Mouse (Mus musculus): ENCODE data around the gene Acsbg1. TPM values are rescaled to one million over a fixed set of nuclear protein-coding genes. Genes with fewer than 3 reads are reported as not detected.

Acsbg1 gene
- total RNA-seq, 1 experiment = 2.7 TPM

GRCm38 (mm10) chr9:54639192-54639591 lies 22.5 kb downstream of the Acsbg1 start:
- Histone ChIP-seq H3K36me3 (ENCODE audit: control insufficient read depth, insufficient read depth, low read length, poor library complexity, severe bottlenecking) (no peaks in the 10 kb centered on the region), H3K4me1 (ENCODE audit: control insufficient read depth in 2 of 2, insufficient read depth in 2 of 2, low read length in 2 of 2, poor library complexity in 1 of 2) (no peaks in the 10 kb centered on the region), H3K27ac (ENCODE audit: insufficient read depth, low read depth, low read length, poor library complexity, severe bottlenecking) (no peak overlapping the region), H3K4me3 (ENCODE audit: insufficient read depth in 1 of 2, low read depth in 1 of 2, low read length in 2 of 2, poor library complexity in 1 of 2, severe bottlenecking in 1 of 2) (no peak overlapping the region), H3K9ac (ENCODE audit: insufficient read depth, low read depth, low read length, poor library complexity, severe bottlenecking) (no peak overlapping the region), H3K9me3 (ENCODE audit: control insufficient read depth, insufficient read depth, low read depth, low read length) (no peaks in the 10 kb centered on the region)
- in situ Hi-C loops (cut with MboI; ENCODE audit: low sequenced_read_pairs in 2 of 2, unreplicated experiment in 2 of 2) = no loop called here
- TF ChIP-seq CHD2 (IDR thresholded peaks at IDR 0.05; ENCODE audit: low read depth, low read length) (no peak), HCFC1 (IDR thresholded peaks at IDR 0.05; ENCODE audit: borderline replicate concordance, insufficient read depth, low read length) (no peak), ZNF384 (IDR thresholded peaks at IDR 0.05; ENCODE audit: low read depth, low read length) (no peak), MAFK (IDR thresholded peaks at IDR 0.05; ENCODE audit: insufficient read depth, low read depth, low read length) (no peak), ZC3H11A (IDR thresholded peaks at IDR 0.05; ENCODE audit: borderline replicate concordance, low read depth, low read length) (no peak)
- no peak for DNase-seq (ENCODE audit: low read depth, low spot score)

GRCm38 (mm10) chr9:54637510-54638314 lies 24.0 kb downstream of the Acsbg1 start:
- no peak overlapping the region for H3K4me3 ChIP-seq (ENCODE audit: insufficient read depth in 1 of 2, low read depth in 1 of 2, low read length in 2 of 2, poor library complexity in 1 of 2, severe bottlenecking in 1 of 2)
- DNase-seq (ENCODE audit: low read depth, low spot score) = no peak
- in situ Hi-C loops (cut with MboI; ENCODE audit: low sequenced_read_pairs in 2 of 2, unreplicated experiment in 2 of 2) = no loop called here
- H3K4me1 ChIP-seq (ENCODE audit: control insufficient read depth in 2 of 2, insufficient read depth in 2 of 2, low read length in 2 of 2, poor library complexity in 1 of 2) = no peaks in the 10 kb centered on the region
- H3K27ac ChIP-seq (ENCODE audit: insufficient read depth, low read depth, low read length, poor library complexity, severe bottlenecking) = no peak overlapping the region
- no peaks in the 10 kb centered on the region for H3K9me3 ChIP-seq (ENCODE audit: control insufficient read depth, insufficient read depth, low read depth, low read length)
- no peaks in the 10 kb centered on the region for H3K36me3 ChIP-seq (ENCODE audit: control insufficient read depth, insufficient read depth, low read length, poor library complexity, severe bottlenecking)
- TF ChIP-seq HCFC1 (IDR thresholded peaks at IDR 0.05; ENCODE audit: borderline replicate concordance, insufficient read depth, low read length) = no peak
- no peak for TF ChIP-seq ZC3H11A (IDR thresholded peaks at IDR 0.05; ENCODE audit: borderline replicate concordance, low read depth, low read length)
- no peak for TF ChIP-seq ZNF384 (IDR thresholded peaks at IDR 0.05; ENCODE audit: low read depth, low read length)
- TF ChIP-seq CHD2 (IDR thresholded peaks at IDR 0.05; ENCODE audit: low read depth, low read length) = no peak
- no peak for TF ChIP-seq MAFK (IDR thresholded peaks at IDR 0.05; ENCODE audit: insufficient read depth, low read depth, low read length)
- H3K9ac ChIP-seq (ENCODE audit: insufficient read depth, low read depth, low read length, poor library complexity, severe bottlenecking) = no peak overlapping the region

GRCm38 (mm10) chr9:54633401-54633800 lies 28.3 kb downstream of the Acsbg1 start:
- Histone ChIP-seq H3K27ac (ENCODE audit: insufficient read depth, low read depth, low read length, poor library complexity, severe bottlenecking) (no peak overlapping the region), H3K4me3 (ENCODE audit: insufficient read depth in 1 of 2, low read depth in 1 of 2, low read length in 2 of 2, poor library complexity in 1 of 2, severe bottlenecking in 1 of 2) (no peak overlapping the region), H3K9ac (ENCODE audit: insufficient read depth, low read depth, low read length, poor library complexity, severe bottlenecking) (no peak overlapping the region), H3K36me3 (ENCODE audit: control insufficient read depth, insufficient read depth, low read length, poor library complexity, severe bottlenecking) (no peaks in the 10 kb centered on the region), H3K9me3 (ENCODE audit: control insufficient read depth, insufficient read depth, low read depth, low read length) (no peaks in the 10 kb centered on the region), H3K4me1 (ENCODE audit: control insufficient read depth in 2 of 2, insufficient read depth in 2 of 2, low read length in 2 of 2, poor library complexity in 1 of 2) (no peaks in the 10 kb centered on the region)
- no peak for TF ChIP-seq ZNF384 (IDR thresholded peaks at IDR 0.05; ENCODE audit: low read depth, low read length)
- TF ChIP-seq ZC3H11A (IDR thresholded peaks at IDR 0.05; ENCODE audit: borderline replicate concordance, low read depth, low read length) = no peak
- TF ChIP-seq HCFC1 (IDR thresholded peaks at IDR 0.05; ENCODE audit: borderline replicate concordance, insufficient read depth, low read length) = no peak
- no peak for TF ChIP-seq CHD2 (IDR thresholded peaks at IDR 0.05; ENCODE audit: low read depth, low read length)
- no peak for TF ChIP-seq MAFK (IDR thresholded peaks at IDR 0.05; ENCODE audit: insufficient read depth, low read depth, low read length)
- in situ Hi-C loops (cut with MboI; ENCODE audit: low sequenced_read_pairs in 2 of 2, unreplicated experiment in 2 of 2) = no loop called here
- no peak for DNase-seq (ENCODE audit: low read depth, low spot score)

- in situ Hi-C loops (cut with MboI; ENCODE audit: low sequenced_read_pairs in 2 of 2, unreplicated experiment in 2 of 2) = no loop called here
- Histone ChIP-seq H3K4me1 (ENCODE audit: control insufficient read depth in 2 of 2, insufficient read depth in 2 of 2, low read length in 2 of 2, poor library complexity in 1 of 2) (no peaks in the 10 kb centered on the region), H3K9me3 (ENCODE audit: control insufficient read depth, insufficient read depth, low read depth, low read length) (no peaks in the 10 kb centered on the region), H3K4me3 (ENCODE audit: insufficient read depth in 1 of 2, low read depth in 1 of 2, low read length in 2 of 2, poor library complexity in 1 of 2, severe bottlenecking in 1 of 2) (no peak overlapping the region), H3K27ac (ENCODE audit: insufficient read depth, low read depth, low read length, poor library complexity, severe bottlenecking) (no peak overlapping the region), H3K36me3 (ENCODE audit: control insufficient read depth, insufficient read depth, low read length, poor library complexity, severe bottlenecking) (no peaks in the 10 kb centered on the region), H3K9ac (ENCODE audit: insufficient read depth, low read depth, low read length, poor library complexity, severe bottlenecking) (no peak overlapping the region)
- DNase-seq (ENCODE audit: low read depth, low spot score) = no peak
- TF ChIP-seq ZC3H11A (IDR thresholded peaks at IDR 0.05; ENCODE audit: borderline replicate concordance, low read depth, low read length) (no peak), CHD2 (IDR thresholded peaks at IDR 0.05; ENCODE audit: low read depth, low read length) (no peak), ZNF384 (IDR thresholded peaks at IDR 0.05; ENCODE audit: low read depth, low read length) (no peak), MAFK (IDR thresholded peaks at IDR 0.05; ENCODE audit: insufficient read depth, low read depth, low read length) (no peak), HCFC1 (IDR thresholded peaks at IDR 0.05; ENCODE audit: borderline replicate concordance, insufficient read depth, low read length) (no peak)
Measured at GRCm38 (mm10) chr9:54630905-54631304, 30.8 kb downstream of the Acsbg1 start.

All from ES-E14 (cell line).